15 mouse cellular contexts compared by ENCODE assay signal in the genomic region with DNA sequence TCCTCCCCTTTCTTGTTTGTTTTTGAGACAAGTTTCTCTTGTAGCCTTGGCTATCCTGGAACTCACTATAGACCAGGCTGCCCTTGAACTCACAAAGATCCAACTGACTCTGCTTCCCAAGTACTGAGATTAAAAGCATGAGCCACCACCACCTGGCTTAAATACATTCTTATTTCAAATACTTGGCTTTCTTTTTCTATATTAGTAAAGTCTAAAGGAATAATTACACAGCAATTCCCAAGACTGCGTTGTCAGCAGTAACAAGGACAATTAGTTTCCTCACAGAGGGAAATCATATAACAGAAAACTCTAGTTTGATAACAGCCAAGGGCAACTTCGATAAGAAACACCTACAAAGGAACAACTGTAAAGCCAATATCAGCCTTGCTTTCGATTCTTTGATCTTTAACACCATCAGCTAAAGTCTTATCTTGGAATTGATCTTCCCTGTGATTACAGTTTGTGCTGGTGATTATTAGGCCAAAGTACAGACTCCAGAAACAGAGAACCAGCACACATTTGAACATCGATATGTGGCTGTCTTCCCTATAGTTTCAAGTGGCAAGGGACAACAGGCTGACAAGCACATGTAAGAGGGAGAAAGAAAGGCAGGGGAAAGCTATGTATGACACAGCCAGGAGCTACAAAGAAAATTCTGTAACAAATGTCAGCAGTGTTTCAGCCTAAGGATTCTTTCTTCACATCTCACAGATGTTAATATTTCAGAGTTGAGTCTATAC.
"Had no signal": no experiment of that assay in that cellular context is flagged by ENCODE, and none has a peak within 500 bp of the region (broad histone marks: within the 10 kb centered on the region; RNA-seq: fewer than 3 reads in every experiment).

No protein-coding gene starts in this region.

- H3K4me3 ChIP-seq: midbrain, embryonic 10.5 days; midbrain, embryonic 13.5 days; midbrain, embryonic 15.5 days; myocyte; neural tube, embryonic 13.5 days; stomach, embryonic 15.5 days had no signal

- ATAC-seq: midbrain, embryonic 13.5 days; midbrain, embryonic 15.5 days had no signal

- H3K4me1 ChIP-seq: midbrain, embryonic 10.5 days; midbrain, embryonic 13.5 days; midbrain, embryonic 15.5 days; neural tube, embryonic 13.5 days; stomach, embryonic 15.5 days had no signal

- H3K27me3 ChIP-seq: midbrain, embryonic 13.5 days; midbrain, embryonic 15.5 days; neural tube, embryonic 13.5 days; stomach, embryonic 15.5 days had no signal

- H3K9ac ChIP-seq: liver, embryonic 14.5 days; lung, embryonic 14.5 days; midbrain, embryonic 13.5 days; midbrain, embryonic 15.5 days; neural tube, embryonic 13.5 days; stomach, embryonic 15.5 days had no signal

- DNase-seq: lung, adult 18-20 months; lung, embryonic 14.5 days; lung, postnatal 4 days; right cerebral cortex, postnatal 14 days; thymus, adult 2 months; thymus, postnatal 25 days; thymus, postnatal 4 days had no signal

- H3K9me3 ChIP-seq: midbrain, embryonic 10.5 days; midbrain, embryonic 13.5 days; midbrain, embryonic 15.5 days; neural tube, embryonic 13.5 days; stomach, embryonic 15.5 days had no signal

- H3K27ac ChIP-seq: liver, embryonic 14.5 days; midbrain, embryonic 10.5 days; midbrain, embryonic 13.5 days; midbrain, embryonic 15.5 days; neural tube, embryonic 13.5 days; stomach, embryonic 15.5 days; stomach, postnatal 0 days had no signal

- H3K36me3 ChIP-seq: midbrain, embryonic 10.5 days; midbrain, embryonic 13.5 days; midbrain, embryonic 15.5 days; neural tube, embryonic 13.5 days; stomach, embryonic 15.5 days had no signal

- H3K4me2 ChIP-seq: lung, embryonic 14.5 days; midbrain, embryonic 13.5 days; midbrain, embryonic 15.5 days; neural tube, embryonic 13.5 days; stomach, embryonic 15.5 days had no signal
